Mouse (Mus musculus) CH12.LX (cell line): Measurements from ENCODE around the gene Ptprs.

ENCODE experiments used
- CTCF ChIP-seq, 2 experiments: IDR thresholded peaks in 1 of 2; conservative IDR thresholded peaks in 1 of 2; 2 replicates each; pipeline ENCODE4 v1.5.1; 2011 to 2012; ENCODE audit warnings: low read depth in 2 of 2, low read length in 2 of 2, improper control_type of control experiment in 1 of 2, inconsistent platforms in 1 of 2, mild to moderate bottlenecking in 1 of 2, moderate library complexity in 1 of 2
- KAT2A ChIP-seq: IDR thresholded peaks from 2 replicates; pipeline ENCODE4 v1.6.1; 2012; ENCODE audit warnings: low read length, improper control_type of control experiment, inconsistent platforms; ENCODE audit not compliant: insufficient replicate concordance
- POLR2A ChIP-seq: IDR thresholded peaks from 2 replicates; pipeline ENCODE4 v1.6.1; 2011; ENCODE audit warnings: low read depth, mild to moderate bottlenecking, improper control_type of control experiment, low read length
- RAD21 ChIP-seq: IDR thresholded peaks from 2 replicates; pipeline ENCODE4 v1.6.1; 2011; ENCODE audit warnings: low read depth, mild to moderate bottlenecking, low read length, improper control_type of control experiment, moderate library complexity
- SIN3A ChIP-seq: IDR thresholded peaks from 2 replicates; pipeline ENCODE4 v1.6.1; 2012; ENCODE audit warnings: low read length, improper control_type of control experiment, inconsistent platforms

DNA sequence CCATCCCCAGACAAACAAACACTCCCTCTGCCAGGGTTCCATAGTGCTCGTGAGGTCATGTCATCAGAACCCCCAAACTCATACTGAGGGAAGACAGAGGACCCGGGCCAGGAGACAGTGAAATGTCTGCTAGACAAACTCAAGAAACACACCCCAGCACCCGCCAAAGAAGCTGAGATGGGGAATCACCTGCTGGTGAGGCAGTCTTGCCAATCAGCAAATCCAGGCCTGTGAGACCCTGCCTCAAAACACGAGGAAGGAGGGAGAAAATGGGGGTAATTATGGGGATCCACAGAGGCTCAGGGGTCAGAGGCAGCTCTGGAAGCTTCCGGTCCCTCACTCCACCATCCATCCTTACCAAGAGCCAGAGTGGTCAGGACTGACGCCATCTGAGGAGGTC is 9.5 kb downstream of the Ptprs start:
- no peak for TF ChIP-seq CTCF (conservative IDR thresholded peaks at IDR 0.05 in 1 of 2, IDR thresholded peaks at IDR 0.05 in 1 of 2; ENCODE audit: low read depth in 2 of 2, low read length in 2 of 2)
- TF ChIP-seq KAT2A: no peak
- no peak for TF ChIP-seq SIN3A
- no peak for TF ChIP-seq RAD21
- no peak for TF ChIP-seq POLR2A
